ENCODE assay signal across 8 mouse cellular contexts in the genomic region with DNA sequence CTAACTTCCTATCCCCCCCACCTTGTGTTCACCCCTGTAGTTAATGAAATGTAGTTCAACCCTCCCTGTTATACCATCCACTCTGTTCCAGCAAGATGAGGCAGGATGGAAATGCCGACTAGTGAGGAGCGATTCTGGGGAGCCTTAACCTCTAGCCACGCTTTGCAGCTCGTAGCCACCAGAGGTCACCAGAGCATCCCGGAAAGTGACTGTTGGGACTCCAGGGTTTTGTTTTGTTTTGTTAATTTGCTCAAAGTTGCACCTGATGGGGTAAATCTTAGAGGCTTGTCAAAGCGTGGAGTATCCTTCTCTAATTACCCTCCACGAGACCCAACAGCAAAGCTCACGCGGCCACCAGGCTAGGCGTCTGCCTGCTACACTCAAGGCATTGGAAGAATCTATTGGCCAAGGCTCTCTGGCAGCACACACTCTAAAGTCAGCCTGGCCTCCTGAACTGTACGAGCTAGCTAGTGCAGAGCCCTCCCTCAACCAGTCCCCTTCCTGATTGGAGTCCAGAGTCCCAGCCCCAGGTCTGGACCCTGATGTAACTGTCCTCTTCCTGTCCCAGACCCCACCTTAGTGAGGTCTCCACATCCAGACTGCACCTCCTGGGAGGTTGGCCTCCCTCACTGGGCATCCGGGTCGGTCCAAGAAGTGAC. TPM values are rescaled to one million over a fixed set of nuclear protein-coding genes. Genes with fewer than 3 reads are reported as not detected.
DNase-seq lines count a peak whose midpoint lies in the region; ATAC-seq and TF ChIP-seq lines count a peak whose summit lies in the region.

No protein-coding gene starts in this region.

- peak; percentile 53 for DNase-seq in adrenal gland, adult 2 months
- no peak for DNase-seq in adrenal gland, postnatal 4 days (ENCODE audit: low spot score in 2 of 2)
- peak; percentile 51 for DNase-seq in CH12.LX (ENCODE audit: extremely low read depth)
- peak; percentile 80 to 83 for DNase-seq in cerebellum, postnatal 10 days
- DNase-seq in lung, postnatal 36 days = peak; percentile 75

- H3K36me3 ChIP-seq in CH12.LX (replicated peaks in 1 of 2; ENCODE audit: control insufficient read depth in 1 of 2, insufficient read depth in 1 of 2, low read length in 1 of 2) = peaks cover 23 to 33% of the 10 kb centered on the region in 2 experiments
- H3K36me3 ChIP-seq in heart, embryonic 12.5 days = peaks cover 25% of the 10 kb centered on the region
- peaks cover 14% of the 10 kb centered on the region; the same call in 1 of the 2 replicates for H3K36me3 ChIP-seq in kidney, embryonic 16.5 days (ENCODE audit: insufficient read depth, low read length)
- H3K36me3 ChIP-seq in stomach, embryonic 16.5 days (ENCODE audit: control insufficient read depth, insufficient read depth, low read length) = peaks cover 6% of the 10 kb centered on the region; the same call in 1 of the 2 replicates

- H3K4me1 ChIP-seq in CH12.LX (ENCODE audit: control insufficient read depth in 1 of 2, insufficient read depth in 2 of 2) = peaks cover 0 to 17% of the 10 kb centered on the region in 2 experiments; a peak in 2 of 4 replicates
- H3K4me1 ChIP-seq in heart, embryonic 12.5 days (replicated peaks) = no peaks in the 10 kb centered on the region; the same call in none of the 2 replicates
- H3K4me1 ChIP-seq in kidney, embryonic 16.5 days (ENCODE audit: insufficient read depth, low read length) = peaks cover 10% of the 10 kb centered on the region
- no peaks in the 10 kb centered on the region for H3K4me1 ChIP-seq in stomach, embryonic 16.5 days (ENCODE audit: control insufficient read depth, insufficient read depth, low read length)

- H3K9ac ChIP-seq in CH12.LX (ENCODE audit: insufficient read depth, low read depth) = no peak overlapping the region
- no peak overlapping the region for H3K9ac ChIP-seq in heart, embryonic 12.5 days
- H3K9ac ChIP-seq in kidney, embryonic 16.5 days (replicated peaks; ENCODE audit: low read length) = 0 out of 2 replicates have a peak overlapping the region, but pooled peaks have one; percentile 6
- no peak overlapping the region for H3K9ac ChIP-seq in stomach, embryonic 16.5 days (ENCODE audit: low read length)

- no peaks in the 10 kb centered on the region for H3K27me3 ChIP-seq in CH12.LX (replicated peaks)
- H3K27me3 ChIP-seq in heart, embryonic 12.5 days (replicated peaks) = peaks cover 15% of the 10 kb centered on the region
- no peaks in the 10 kb centered on the region for H3K27me3 ChIP-seq in kidney, embryonic 16.5 days (ENCODE audit: insufficient read depth, low read length)
- no peaks in the 10 kb centered on the region for H3K27me3 ChIP-seq in stomach, embryonic 16.5 days (ENCODE audit: control insufficient read depth, insufficient read depth, low read length)

- H3K27ac ChIP-seq in CH12.LX (ENCODE audit: insufficient read depth, low read depth) = no peak overlapping the region
- no peak overlapping the region for H3K27ac ChIP-seq in heart, embryonic 12.5 days (ENCODE audit: poor library complexity, severe bottlenecking)
- H3K27ac ChIP-seq in kidney, embryonic 16.5 days (ENCODE audit: low read length) = no peak overlapping the region
- H3K27ac ChIP-seq in stomach, embryonic 16.5 days (ENCODE audit: low read length) = no peak overlapping the region

- H3K79me2 ChIP-seq in CH12.LX (replicated peaks; ENCODE audit: control insufficient read depth, extremely low read depth, insufficient read depth, poor library complexity, severe bottlenecking) = no peaks in the 10 kb centered on the region

- H3K4me2 ChIP-seq in CH12.LX (ENCODE audit: insufficient read depth, low read depth, poor library complexity, severe bottlenecking) = peak overlapping the region; percentile 5; the same call in 1 of the 2 replicates
- H3K4me2 ChIP-seq in heart, embryonic 12.5 days = peak overlapping the region; percentile 59
- peak overlapping the region; percentile 36 for H3K4me2 ChIP-seq in kidney, embryonic 16.5 days (replicated peaks; ENCODE audit: low read depth, low read length)
- H3K4me2 ChIP-seq in stomach, embryonic 16.5 days (ENCODE audit: low read depth, low read length) = peak overlapping the region; percentile 18; the same call in 1 of the 2 replicates

- 6% methylated on average over 13 of the region's 13 CpGs for WGBS in heart, embryonic 12.5 days
- 4% methylated on average over 13 of the region's 13 CpGs for WGBS in kidney, embryonic 16.5 days
- WGBS in stomach, embryonic 16.5 days = 7% methylated on average over 13 of the region's 13 CpGs

- H3K4me3 ChIP-seq in CH12.LX (replicated peaks in 1 of 3; ENCODE audit: low read depth in 2 of 3, low read length in 2 of 3, poor library complexity in 1 of 3) = no peak overlapping the region
- H3K4me3 ChIP-seq in heart, embryonic 12.5 days = peak overlapping the region; percentile 23; the same call in 1 of the 2 replicates
- H3K4me3 ChIP-seq in kidney, embryonic 16.5 days (ENCODE audit: low read length) = no peak overlapping the region
- no peak overlapping the region for H3K4me3 ChIP-seq in stomach, embryonic 16.5 days (replicated peaks; ENCODE audit: low read length)

- TF ChIP-seq POLR2A in CH12.LX (IDR thresholded peaks at IDR 0.05; ENCODE audit: low read depth, low read length) = no peak

- no peak for TF ChIP-seq EP300 in CH12.LX (IDR thresholded peaks at IDR 0.05; ENCODE audit: low read length)

- no peaks in the 10 kb centered on the region for H3K9me3 ChIP-seq in CH12.LX (replicated peaks; ENCODE audit: low read length)
- no peaks in the 10 kb centered on the region for H3K9me3 ChIP-seq in heart, embryonic 12.5 days (replicated peaks)
- no peaks in the 10 kb centered on the region for H3K9me3 ChIP-seq in kidney, embryonic 16.5 days (ENCODE audit: low read length)
- no peaks in the 10 kb centered on the region for H3K9me3 ChIP-seq in stomach, embryonic 16.5 days (replicated peaks; ENCODE audit: control insufficient read depth, low read length)

- TF ChIP-seq CTCF in CH12.LX (conservative IDR thresholded peaks at IDR 0.05 in 1 of 2, IDR thresholded peaks at IDR 0.05 in 1 of 2; ENCODE audit: low read depth in 2 of 2, low read length in 2 of 2) = peak; percentile 65 to 89

- ATAC-seq in heart, embryonic 12.5 days (ENCODE audit: insufficient number of reproducible peaks, low FRiP score) = no peak
- ATAC-seq in kidney, embryonic 16.5 days (ENCODE audit: low FRiP score, low TSS enrichment) = peak; percentile 44
- peak; percentile 42; the same call in 1 of the 2 replicates for ATAC-seq in stomach, embryonic 16.5 days (ENCODE audit: insufficient read depth, low FRiP score)

- in situ Hi-C loops in CH12.LX (cut with MboI; ENCODE audit: low pct_ligation_motif_present, low pct_unique_long_range_greater_than_20kb, low sequenced_read_pairs) = no loop called here

- dilution Hi-C loops in CH12.LX (cut with MboI; ENCODE audit: extremely low pct_ligation_motif_present, extremely low pct_unique_long_range_greater_than_20kb, low sequenced_read_pairs) = no loop called here

- TF ChIP-seq RAD21 in CH12.LX (IDR thresholded peaks at IDR 0.05; ENCODE audit: low read depth, low read length) = peak; percentile 78

RNA-seq across cellular contexts. Expression of a gene that starts 8.6 kb away (rescaled TPM):
- total RNA-seq in adrenal gland, adult 2 months (2021) = 1 to 10 TPM; 1.4 to 6.1 TPM
- polyA plus RNA-seq in adrenal gland, adult 2 months (2012; rRNA removed) = 1.9 TPM in 2 replicates
- 10 to 100 TPM in 1 of 2 experiments, 1 to 10 TPM in 1; 9.3 to 12.8 TPM for total RNA-seq in adrenal gland, postnatal 4 days (2021)
- total RNA-seq in CH12.LX (2012; rRNA removed) = not detected in 2 replicates
- not detected in 2 replicates for total RNA-seq in CH12.LX (2014; rRNA removed)
- not detected in 2 replicates for polyA plus RNA-seq in CH12.LX (2012; ENCODE audit: insufficient read length, low read depth)
- 4.7 and 4.9 TPM in 2 replicates for polyA plus RNA-seq in heart, embryonic 12.5 days (2016; fragmentation: Nextera tagmentation; extraction: Ambion mirVana)
- 11.1 and 11.4 TPM in 2 replicates for polyA plus RNA-seq in kidney, embryonic 16.5 days (2015; fragmentation: Nextera tagmentation; extraction: Ambion mirVana)
- polyA plus RNA-seq in stomach, embryonic 16.5 days (2015; fragmentation: Nextera tagmentation; extraction: Ambion mirVana) = 7.6 and 11.1 TPM in 2 replicates

RNA-seq across cellular contexts. Expression of a gene that starts 15.9 kb away (rescaled TPM):
- 100 to 1,000 TPM in 1 of 2 experiments, 10 to 100 TPM in 1; 85.8 to 103 TPM for total RNA-seq in adrenal gland, adult 2 months (2021)
- 16.2 and 16.5 TPM in 2 replicates for polyA plus RNA-seq in adrenal gland, adult 2 months (2012; rRNA removed)
- 10 to 100 TPM; 70.0 to 75.4 TPM for total RNA-seq in adrenal gland, postnatal 4 days (2021)
- total RNA-seq in CH12.LX (2012; rRNA removed) (72.7 and 81.1 TPM in 2 replicates), CH12.LX (2014; rRNA removed) (94.8 and 100 TPM in 2 replicates)
- polyA plus RNA-seq in CH12.LX (2012; ENCODE audit: insufficient read length, low read depth) = 73.0 and 74.1 TPM in 2 replicates
- polyA plus RNA-seq in heart, embryonic 12.5 days (2016; fragmentation: Nextera tagmentation; extraction: Ambion mirVana) = 68.0 and 68.7 TPM in 2 replicates
- polyA plus RNA-seq in kidney, embryonic 16.5 days (2015; fragmentation: Nextera tagmentation; extraction: Ambion mirVana) = 113 and 120 TPM in 2 replicates
- 97.2 and 103 TPM in 2 replicates for polyA plus RNA-seq in stomach, embryonic 16.5 days (2015; fragmentation: Nextera tagmentation; extraction: Ambion mirVana)

RNA-seq across cellular contexts. Expression of a gene that starts 21.9 kb away (rescaled TPM):
- total RNA-seq in adrenal gland, adult 2 months (2021) = 10 to 100 TPM; 55.4 to 68.7 TPM
- 98.3 and 98.7 TPM in 2 replicates for polyA plus RNA-seq in adrenal gland, adult 2 months (2012; rRNA removed)
- total RNA-seq in adrenal gland, postnatal 4 days (2021) = 10 to 100 TPM; 64.1 to 70.7 TPM
- total RNA-seq in CH12.LX (2012; rRNA removed) (17.9 and 20.8 TPM in 2 replicates), CH12.LX (2014; rRNA removed) (12.5 and 12.8 TPM in 2 replicates)
- 62.2 and 72.2 TPM in 2 replicates for polyA plus RNA-seq in CH12.LX (2012; ENCODE audit: insufficient read length, low read depth)
- 73.9 and 76.4 TPM in 2 replicates for polyA plus RNA-seq in heart, embryonic 12.5 days (2016; fragmentation: Nextera tagmentation; extraction: Ambion mirVana)
- polyA plus RNA-seq in kidney, embryonic 16.5 days (2015; fragmentation: Nextera tagmentation; extraction: Ambion mirVana) = 31.5 and 32.2 TPM in 2 replicates
- polyA plus RNA-seq in stomach, embryonic 16.5 days (2015; fragmentation: Nextera tagmentation; extraction: Ambion mirVana) = 14.4 and 20.0 TPM in 2 replicates

RNA-seq across cellular contexts. Expression of a gene that starts 43.5 kb away (rescaled TPM):
- 10 to 100 TPM; 26.2 to 34.9 TPM for total RNA-seq in adrenal gland, adult 2 months (2021)
- 45.8 and 46.5 TPM in 2 replicates for polyA plus RNA-seq in adrenal gland, adult 2 months (2012; rRNA removed)
- 10 to 100 TPM; 41.3 to 42.0 TPM for total RNA-seq in adrenal gland, postnatal 4 days (2021)
- total RNA-seq in CH12.LX (2012; rRNA removed) (68.5 and 74.0 TPM in 2 replicates), CH12.LX (2014; rRNA removed) (57.3 and 59.7 TPM in 2 replicates)
- polyA plus RNA-seq in CH12.LX (2012; ENCODE audit: insufficient read length, low read depth) = 52.0 and 62.4 TPM in 2 replicates
- polyA plus RNA-seq in heart, embryonic 12.5 days (2016; fragmentation: Nextera tagmentation; extraction: Ambion mirVana) = 37.4 and 38.8 TPM in 2 replicates
- 85.3 and 91.6 TPM in 2 replicates for polyA plus RNA-seq in kidney, embryonic 16.5 days (2015; fragmentation: Nextera tagmentation; extraction: Ambion mirVana)
- polyA plus RNA-seq in stomach, embryonic 16.5 days (2015; fragmentation: Nextera tagmentation; extraction: Ambion mirVana) = 55.5 and 55.6 TPM in 2 replicates

RNA-seq across cellular contexts. Expression of a gene that starts 47.5 kb away (rescaled TPM):
- total RNA-seq in adrenal gland, adult 2 months (2021) = 1 to 10 TPM; 3.2 to 3.3 TPM
- 2.9 and 4.8 TPM in 2 replicates for polyA plus RNA-seq in adrenal gland, adult 2 months (2012; rRNA removed)
- total RNA-seq in adrenal gland, postnatal 4 days (2021) = 1 to 10 TPM; 4.0 to 5.0 TPM
- 0.08 and 0.13 TPM in 2 replicates for total RNA-seq in CH12.LX (2012; rRNA removed)
- total RNA-seq in CH12.LX (2014; rRNA removed) = not detected in 2 replicates
- 0.24 and 0.64 TPM in 2 replicates for polyA plus RNA-seq in CH12.LX (2012; ENCODE audit: insufficient read length, low read depth)
- polyA plus RNA-seq in heart, embryonic 12.5 days (2016; fragmentation: Nextera tagmentation; extraction: Ambion mirVana) = 1.4 and 1.5 TPM in 2 replicates
- 3.9 and 5.5 TPM in 2 replicates for polyA plus RNA-seq in kidney, embryonic 16.5 days (2015; fragmentation: Nextera tagmentation; extraction: Ambion mirVana)
- 7.9 and 8.0 TPM in 2 replicates for polyA plus RNA-seq in stomach, embryonic 16.5 days (2015; fragmentation: Nextera tagmentation; extraction: Ambion mirVana)

Comparison
In these comparisons a context has a peak if more than half of its experiments do, and no peak if none do; other contexts are left out.
1. DNase-seq: peak in adrenal gland, adult 2 months (single experiment), CH12.LX (single experiment), cerebellum, postnatal 10 days (2 of 2) and lung, postnatal 36 days (single experiment); none in adrenal gland, postnatal 4 days (0 of 2).
2. H3K4me2 ChIP-seq: peak in every context shown above with its lines; median percentile 59 in heart, embryonic 12.5 days; 36 in kidney, embryonic 16.5 days; 18 in stomach, embryonic 16.5 days; 5 in CH12.LX.